Mouse (Mus musculus) frontal cortex, postnatal 10 days (tissue): ENCODE measurements around the gene Mettl17.

Experiments used
- DNase-seq, 2 experiments: peaks; one replicate each; pipeline ENCODE4 v3.0.0; 2022; ENCODE audit warnings: low spot score in 2 of 2, mixed read lengths in 1 of 2

Mettl17 gene

DNA sequence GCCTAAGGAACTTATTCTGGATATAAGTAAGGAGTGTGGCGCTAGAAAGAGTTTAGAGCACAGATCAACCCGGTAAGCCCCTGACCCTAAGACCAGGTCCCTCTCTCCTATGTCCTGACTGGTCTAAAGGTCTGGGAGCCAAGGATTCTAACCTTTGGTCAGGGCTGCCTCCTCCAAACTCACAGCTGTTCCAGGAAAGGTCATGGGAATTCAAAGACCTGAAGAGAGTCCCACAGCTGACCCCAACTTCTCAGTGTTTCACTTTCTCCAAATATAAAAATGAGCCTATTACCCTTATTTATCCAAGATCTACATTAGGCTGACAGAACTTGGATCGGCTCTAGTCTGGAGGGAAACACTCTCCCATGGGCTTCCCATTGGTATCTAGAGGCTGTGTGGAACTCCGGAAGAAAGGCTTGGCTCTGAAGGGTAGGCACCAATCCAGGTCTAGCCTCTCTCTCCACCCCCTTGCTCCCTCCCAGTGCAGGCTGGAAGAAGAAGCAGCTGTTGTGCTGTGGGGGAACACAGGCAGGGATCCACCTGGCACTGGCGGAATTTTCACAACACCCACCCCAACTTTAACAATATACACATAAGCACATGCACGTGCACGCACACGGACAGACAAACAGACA is 44.8 kb downstream of the Mettl17 start:
- peak; percentile 46 to 55 for DNase-seq

DNA sequence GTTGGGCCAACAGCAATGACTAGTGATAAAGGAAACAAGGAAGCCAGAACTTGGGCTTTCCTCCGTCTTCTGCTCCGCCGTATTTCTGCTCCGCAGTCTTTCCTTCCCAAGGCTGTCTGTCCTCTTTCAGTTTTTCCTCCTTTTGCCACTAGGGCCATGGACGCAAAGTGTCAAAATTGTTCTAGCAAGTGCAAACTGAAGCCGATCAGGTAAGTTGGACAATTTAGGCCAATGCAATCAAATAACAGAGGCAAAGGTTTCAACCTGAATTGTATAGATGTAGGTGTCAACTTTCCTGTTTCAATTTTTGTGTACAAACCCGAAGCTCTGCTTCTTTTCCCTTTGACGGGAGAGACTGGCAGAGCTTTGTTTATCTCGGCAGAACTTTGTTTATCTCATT is 45.3 kb downstream of the Mettl17 start:
- no peak for DNase-seq

DNA sequence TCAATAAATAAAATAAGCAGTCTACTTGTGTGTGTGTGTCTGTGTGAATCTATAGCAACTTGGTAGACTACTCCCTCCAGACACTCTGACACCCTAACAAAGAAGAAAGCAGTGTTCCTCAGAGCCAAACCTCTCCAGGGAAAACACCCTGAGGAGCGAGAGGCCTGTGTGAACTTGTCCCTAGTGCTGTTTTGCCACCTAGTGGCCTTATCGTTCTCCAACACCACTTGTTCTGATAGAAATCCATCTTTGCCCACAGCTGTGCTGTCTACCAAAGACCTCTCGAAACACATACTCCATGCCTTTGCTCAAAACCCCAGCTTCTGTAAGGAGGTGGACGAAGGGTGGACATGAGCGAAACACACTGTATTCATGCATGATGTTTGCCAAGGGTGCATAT is 46.2 kb downstream of the Mettl17 start:
- peak; percentile 28 to 65 for DNase-seq

DNA sequence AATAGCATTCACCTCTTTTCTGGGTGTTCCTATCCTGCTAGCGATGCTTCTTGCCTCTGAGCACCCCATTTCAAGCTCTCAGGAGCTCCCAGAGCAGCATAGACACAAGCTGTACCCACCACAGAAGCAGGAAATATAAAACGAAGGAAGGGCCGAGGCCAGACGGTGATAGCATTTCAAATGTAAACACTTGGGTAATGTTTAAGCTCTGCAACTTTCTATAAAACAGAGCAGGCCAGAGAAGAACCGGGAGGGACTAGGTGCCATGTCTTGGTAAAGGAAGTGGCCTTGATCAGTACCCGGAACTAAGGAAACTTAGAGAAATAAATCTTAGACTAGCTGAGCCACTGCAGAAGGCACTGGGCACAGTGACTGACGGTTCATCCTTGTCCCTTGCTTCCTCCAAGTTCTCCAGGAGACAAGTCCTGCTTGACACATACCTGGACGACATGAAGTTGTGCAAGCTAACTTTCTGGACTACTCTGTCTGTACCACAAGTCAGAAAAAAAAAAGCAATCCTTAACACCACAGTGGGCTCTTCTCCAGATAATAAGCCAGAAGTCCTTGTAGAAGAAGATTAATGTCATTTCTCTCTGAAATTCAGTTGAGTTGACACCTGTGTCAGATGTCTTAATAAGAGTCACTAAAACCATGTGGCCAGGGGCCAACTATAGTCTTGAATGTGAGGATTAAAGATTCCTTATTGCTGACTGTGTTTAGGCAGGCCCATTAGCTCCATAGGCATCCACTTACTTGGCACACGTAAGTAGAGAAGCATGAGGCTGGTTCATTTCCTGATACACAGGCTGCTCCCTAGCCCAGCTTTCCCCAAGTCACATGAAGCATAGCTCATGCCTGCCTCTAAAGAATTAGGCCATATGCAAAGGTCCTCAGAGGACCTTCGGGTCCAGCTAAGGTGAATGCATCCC is 47.7 kb downstream of the Mettl17 start:
- DNase-seq = no peak

DNA sequence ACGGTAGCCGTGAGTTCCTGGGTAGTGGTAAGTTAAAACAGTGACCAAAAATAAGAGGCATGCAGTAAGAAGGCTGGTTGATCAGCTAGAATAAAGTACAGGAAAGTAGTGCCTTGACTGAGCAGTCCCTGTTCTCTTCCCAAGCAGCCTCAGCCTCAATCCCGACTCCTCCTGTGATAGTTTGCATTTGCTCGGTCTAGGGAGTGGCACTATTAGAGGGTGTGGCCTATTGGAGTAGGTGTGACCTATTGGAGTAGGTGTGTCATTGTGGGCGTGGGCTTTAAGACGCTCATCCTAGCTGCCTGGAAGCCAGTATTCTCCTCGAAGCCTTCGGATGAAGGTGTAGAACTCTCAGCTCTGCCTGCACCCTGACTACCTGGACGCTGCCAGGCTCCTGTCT is 54.4 kb downstream of the Mettl17 start:
- DNase-seq = no peak

DNA sequence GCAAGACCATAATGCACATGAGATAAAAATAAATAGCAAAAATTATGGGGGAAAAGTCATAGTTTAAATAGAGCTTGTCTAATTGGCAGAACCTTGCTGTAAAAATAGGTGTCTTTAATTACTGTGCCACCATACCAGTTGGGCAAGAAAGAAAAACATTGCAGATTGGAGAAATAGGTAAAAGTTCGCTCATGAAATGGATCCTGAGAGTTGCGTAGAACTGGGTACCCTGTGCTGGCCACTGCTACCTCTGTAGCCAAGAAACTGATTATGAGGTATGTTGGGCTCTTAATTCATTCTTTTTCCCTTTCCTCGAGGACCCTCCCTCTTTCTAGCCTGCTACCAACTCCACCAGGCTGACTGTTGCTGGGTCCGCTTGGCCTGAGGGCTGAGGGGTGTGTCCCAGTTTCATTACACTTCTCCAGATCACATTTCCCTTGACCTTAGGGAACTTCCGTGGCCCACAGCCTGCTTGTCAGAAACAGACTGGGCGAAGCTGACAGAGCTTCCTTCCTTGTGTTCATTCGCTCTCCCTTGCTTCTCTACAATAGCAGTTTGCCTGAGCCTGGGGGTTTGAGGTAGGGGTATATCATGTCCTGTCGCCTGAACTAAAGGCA is 56.4 kb downstream of the Mettl17 start:
- no peak for DNase-seq

DNA sequence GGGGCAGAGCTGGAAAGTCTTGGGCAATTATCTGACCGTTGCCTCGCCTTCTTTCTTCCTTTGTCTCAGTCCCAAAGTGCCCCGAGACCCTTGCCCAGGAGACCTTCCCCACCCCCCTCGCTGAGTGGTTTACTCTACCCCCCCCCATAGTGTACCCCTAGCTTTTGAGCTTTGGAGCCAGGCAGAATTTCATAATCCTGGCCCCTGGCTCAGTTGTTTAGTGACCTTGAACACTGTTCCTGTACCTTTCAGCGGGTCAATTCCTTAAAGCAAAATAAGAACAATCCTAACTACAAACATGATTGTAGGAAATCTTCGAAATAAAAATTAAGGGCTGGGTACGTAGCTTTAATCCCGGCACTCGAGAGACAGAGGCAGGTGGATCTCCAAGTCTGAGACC is 56.9 kb downstream of the Mettl17 start:
- no peak for DNase-seq

DNA sequence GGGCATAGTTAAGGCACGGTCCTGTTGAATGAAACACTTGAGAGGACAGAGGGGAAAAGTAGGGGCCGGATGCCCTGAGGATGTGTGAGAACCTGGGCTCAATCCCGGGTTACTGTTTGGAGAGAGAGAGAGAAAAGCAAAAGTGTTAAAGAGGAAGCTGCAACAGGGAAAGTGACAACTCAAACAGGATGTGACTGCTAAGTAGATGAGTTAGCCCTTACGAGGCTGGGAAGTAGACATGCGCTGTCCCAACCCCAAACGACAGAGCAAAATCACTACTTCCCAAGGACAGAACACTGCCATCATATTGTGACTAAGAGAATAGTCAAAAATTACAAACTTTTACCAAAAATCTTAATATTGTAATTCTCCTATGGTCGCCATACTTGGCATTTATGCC is 57.6 kb downstream of the Mettl17 start:
- DNase-seq = no peak
